Mouse (Mus musculus) hematopoietic stem cell, adult 5-6 weeks (primary cell): ENCODE data around the gene Rnf114. TPM values are rescaled to one million over a fixed set of nuclear protein-coding genes. Genes with fewer than 3 reads are reported as not detected.
A peak's percentile ranks its signal among the peaks of the same experiment; 100 is the strongest.

Source experiments
- ATAC-seq, 2 experiments: fragments of 125-278 bp in 1 of 2; replicated peaks in 1 of 2; 2 replicates each; pipeline ENCODE4 v1.8.0; 2016 to 2017; ENCODE audit warnings: inconsistent platforms in 2 of 2, mild to moderate bottlenecking in 2 of 2, moderate number of reproducible peaks in 2 of 2, low read depth in 1 of 2, moderate TSS enrichment in 1 of 2; ENCODE audit not compliant: low FRiP score in 2 of 2, poor library complexity in 2 of 2, severe bottlenecking in 2 of 2, insufficient read depth in 1 of 2, low TSS enrichment in 1 of 2
- total RNA-seq: library from RNA; stranded (forward); fragments of 172-1452, 232-1000 nt; gene quantifications from 2 replicates; pipeline ENCODE4 v1.2.3, GENCODE M21; 2017

Rnf114 gene
- total RNA-seq, 1 experiment from 2014 or later = 53.4 TPM

DNA sequence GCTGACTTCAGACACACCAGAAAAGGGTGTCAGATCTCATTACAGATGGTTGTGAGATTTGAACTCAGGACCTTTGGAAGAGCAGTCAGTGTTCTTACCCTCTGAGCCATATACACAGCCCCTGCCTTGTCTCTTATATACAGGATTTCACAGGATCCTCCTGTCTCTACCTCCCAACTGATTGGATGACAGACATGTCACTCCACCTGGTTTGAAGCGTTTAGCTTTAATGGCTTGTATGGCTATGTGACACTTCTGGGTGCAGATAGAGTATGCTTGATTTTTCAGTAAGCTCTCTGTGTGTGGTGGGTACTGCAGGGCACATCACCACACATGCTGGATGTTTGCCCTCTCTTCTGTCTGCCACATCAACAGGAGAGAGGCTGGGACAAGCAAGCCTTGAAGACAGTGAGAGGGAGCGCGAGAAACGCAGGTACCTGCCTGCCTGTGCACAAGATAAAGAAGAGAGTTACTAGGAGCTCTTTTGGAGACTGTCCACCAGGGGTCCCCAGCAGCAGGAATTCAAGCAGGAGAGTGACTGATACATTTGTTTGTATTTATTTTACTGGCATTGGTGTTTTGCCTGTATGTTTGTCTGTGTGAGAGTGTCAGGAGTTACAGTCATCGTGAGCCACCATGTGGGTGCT is 27.3 kb downstream of the Rnf114 start:
- 0 out of 4 replicates have a peak, but pooled peaks of 1 of the 2 experiments have one; percentile 36 for ATAC-seq

- ATAC-seq = peak in 1 of 2 experiments; percentile 62; a peak in 1 of 4 replicates
Measured at GRCm38 (mm10) chr2:167528278-167528677, 35.8 kb downstream of the Rnf114 start.

GRCm38 (mm10) chr2:167529935-167530513 is 37.6 kb downstream of the Rnf114 start:
- no peak for ATAC-seq

GRCm38 (mm10) chr2:167530536-167530935 is 38.1 kb downstream of the Rnf114 start:
- no peak for ATAC-seq

GRCm38 (mm10) chr2:167532131-167532530 is 39.7 kb downstream of the Rnf114 start:
- ATAC-seq = peak; percentile 58 to 70; a peak in 3 of 4 replicates

DNA sequence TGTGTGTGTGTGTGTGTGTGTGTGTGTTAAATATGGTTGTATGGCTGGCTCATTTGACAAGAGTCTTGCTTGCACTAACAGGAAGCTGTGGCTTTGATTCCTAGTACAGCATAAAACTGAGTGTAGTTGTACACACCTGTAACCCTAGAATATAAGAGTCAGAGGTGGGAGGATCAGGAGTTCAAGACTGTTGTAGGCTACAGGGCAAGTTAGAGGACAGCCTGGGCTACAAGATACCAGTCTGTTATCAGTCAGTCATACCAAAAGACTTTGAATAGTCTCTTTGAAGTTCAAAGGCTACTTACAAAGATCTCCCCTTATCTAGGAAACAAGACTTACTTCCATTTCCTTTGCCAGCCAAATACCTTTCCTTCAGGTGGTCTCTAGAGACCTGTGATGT is 41.4 kb downstream of the Rnf114 start:
- no peak for ATAC-seq

- ATAC-seq = no peak
Measured at GRCm38 (mm10) chr2:167536320-167536945, 44.0 kb downstream of the Rnf114 start.

GRCm38 (mm10) chr2:167537476-167538297 is 45.2 kb downstream of the Rnf114 start, which contains the start of gene Snai1:
TSS of gene Snai1 (plus strand) at chr2:167538195.
- peak; percentile 89 to 91 for ATAC-seq

GRCm38 (mm10) chr2:167538671-167539306 is 46.3 kb downstream of the Rnf114 start:
- ATAC-seq = no peak

DNA sequence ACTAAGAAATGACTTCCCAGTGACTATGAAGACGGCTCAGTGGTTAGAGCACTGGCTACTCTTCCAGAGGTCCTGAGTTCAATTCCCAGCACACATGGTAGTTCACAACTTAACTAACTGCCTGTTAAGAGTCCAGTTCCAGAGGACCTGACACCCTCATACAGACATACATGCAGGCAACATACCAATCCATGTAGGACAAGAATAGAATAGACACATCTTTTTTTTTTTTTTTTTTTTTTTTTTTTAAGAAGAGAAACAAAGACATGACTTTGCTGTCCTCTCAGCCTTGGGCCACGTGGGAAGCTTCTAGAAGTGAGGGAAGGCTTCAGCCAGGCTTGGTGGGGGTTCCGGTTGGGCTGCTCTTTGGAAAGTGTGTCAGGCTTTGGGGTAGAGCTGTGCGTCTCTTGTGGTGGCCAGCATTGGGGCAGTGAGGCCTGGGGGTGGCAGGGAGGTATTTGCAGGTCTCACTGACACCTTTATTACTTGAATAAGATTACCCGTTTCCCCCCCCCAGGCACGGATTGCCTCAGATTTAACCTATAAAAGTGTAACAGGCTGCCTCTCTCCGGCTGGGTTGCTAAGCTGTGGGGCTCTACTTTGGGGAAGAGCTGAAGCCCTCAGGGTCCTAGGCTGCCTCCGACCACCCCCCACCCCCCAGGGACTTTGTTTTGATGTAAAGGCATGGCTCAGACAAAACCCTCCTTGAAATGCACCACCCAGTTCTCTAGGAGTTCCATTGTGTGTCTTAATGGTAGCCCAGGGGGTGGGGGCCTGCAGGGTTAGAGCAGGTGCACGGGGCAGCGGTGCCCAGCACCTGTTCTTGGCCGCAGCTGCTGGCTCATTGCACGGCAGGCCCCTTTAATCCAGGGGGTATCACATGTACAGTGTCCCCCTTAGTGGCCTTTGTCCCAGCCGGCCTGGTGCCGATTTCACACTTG is 47.4 kb downstream of the Rnf114 start:
- ATAC-seq = no peak

DNA sequence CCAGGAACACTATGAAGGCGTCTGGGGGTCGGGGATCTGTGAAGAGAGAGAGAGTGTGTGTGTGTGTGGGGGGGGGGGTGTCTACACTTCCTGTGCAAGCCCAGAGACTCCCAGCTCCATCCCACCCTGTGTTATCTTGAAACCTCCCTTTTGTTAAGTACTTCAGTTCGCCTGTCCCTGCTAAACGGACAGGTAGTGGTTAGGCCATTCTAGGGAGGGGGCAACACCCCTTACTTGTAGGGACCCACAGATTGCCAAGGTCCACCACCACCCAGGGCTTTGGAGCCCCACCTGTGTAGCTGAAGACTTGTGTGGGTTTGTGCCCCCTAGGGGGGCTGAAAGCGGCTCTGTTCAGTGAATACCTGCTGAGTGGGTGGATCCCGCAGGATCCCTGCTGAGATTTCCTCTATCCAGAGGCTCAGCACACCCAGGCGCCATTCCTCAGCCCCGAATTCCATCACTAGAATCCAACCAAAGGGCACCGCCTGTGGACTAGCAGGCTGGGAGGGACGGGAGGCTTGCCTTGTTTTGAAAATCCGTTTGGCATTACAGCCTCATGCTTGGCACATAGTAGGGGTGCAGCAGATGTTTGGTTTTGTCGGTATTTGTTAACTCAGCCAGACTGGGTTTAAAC is 48.1 kb downstream of the Rnf114 start:
- ATAC-seq = no peak

GRCm38 (mm10) chr2:167541324-167541723 is 48.9 kb downstream of the Rnf114 start:
- no peak for ATAC-seq

- ATAC-seq = no peak
Measured at GRCm38 (mm10) chr2:167541761-167542160, 49.3 kb downstream of the Rnf114 start.

DNA sequence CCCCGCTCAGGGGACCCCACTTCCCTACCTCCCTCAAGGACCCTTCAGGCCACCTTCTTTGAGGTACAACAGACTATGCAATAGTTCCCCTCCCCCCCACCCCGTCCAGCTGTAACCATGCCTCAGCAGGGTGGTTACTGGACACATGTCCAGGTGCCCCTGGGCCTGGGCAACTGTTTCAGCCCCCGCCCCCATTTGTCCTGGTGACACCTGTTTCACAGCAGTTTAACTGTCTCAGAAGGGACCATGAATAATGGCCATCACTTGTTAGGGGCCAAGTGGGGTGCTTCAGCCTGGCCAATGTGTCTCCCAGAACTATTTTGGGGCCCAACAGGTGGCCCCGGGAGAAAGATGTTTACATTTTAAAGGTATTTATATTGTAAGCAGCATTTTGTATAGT is 49.9 kb downstream of the Rnf114 start:
- no peak for ATAC-seq

- ATAC-seq = no peak
Measured at GRCm38 (mm10) chr2:167543121-167544003, 50.9 kb downstream of the Rnf114 start.
